Mouse (Mus musculus): ENCODE measurements around the gene Gbp5.
A peak's percentile ranks its signal among the peaks of the same experiment; 100 is the strongest.

DNA sequence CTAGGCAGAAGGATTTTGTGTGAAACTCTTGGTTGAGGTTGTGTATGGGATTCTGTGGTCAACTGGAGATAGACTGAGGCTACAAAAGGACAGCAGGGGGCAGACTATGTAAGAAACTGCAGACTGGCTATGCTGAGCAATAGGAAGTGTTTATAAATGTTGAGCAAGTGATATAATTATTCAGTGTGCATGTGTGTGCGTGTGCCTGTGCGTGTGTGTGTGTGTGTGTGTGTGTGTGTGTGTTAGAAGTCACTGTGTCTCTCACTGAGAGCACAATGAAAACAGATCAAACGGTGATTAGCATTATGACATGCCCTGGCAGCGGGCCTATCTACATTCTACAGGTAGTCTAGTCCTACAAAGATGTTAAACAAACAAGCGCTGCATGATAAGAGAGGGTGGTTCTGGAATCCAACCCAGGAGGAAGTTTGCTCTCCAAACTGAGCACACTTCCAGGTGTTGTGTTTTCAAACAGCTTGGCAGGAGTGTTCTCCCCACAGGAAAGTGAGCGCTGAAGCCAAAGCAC is at the start of gene Gbp5:
- TF ChIP-seq CTCF (IDR thresholded peaks at IDR 0.05; ENCODE audit: low read depth) (peak; percentile 88), EP300 (optimal IDR thresholded peaks at IDR 0.05) (no peak)
